Mouse (Mus musculus) stomach, postnatal 0 days (tissue): ENCODE measurements around the gene Gm17606. TPM values are rescaled to one million over a fixed set of nuclear protein-coding genes. Genes with fewer than 3 reads are reported as not detected.
A peak's percentile ranks its signal among the peaks of the same experiment; 100 is the strongest.

ENCODE experiments used
- ATAC-seq: fragments of 200-750 bp; cut with Nextera tagmentation; 2 replicates; pipeline ENCODE4 v1.8.0; 2017; ENCODE audit not compliant: low FRiP score, low TSS enrichment
- DNase-seq: peaks from one replicate; pipeline ENCODE4 v3.0.0-alpha.2; 2016; ENCODE audit warnings: low spot score
- H3K27ac ChIP-seq: fragments of 300-500 bp; sonication (generic); replicated peaks from 2 replicates; pipeline ENCODE4 v1.5.1; 2014; ENCODE audit warnings: mild to moderate bottlenecking, control low read depth
- H3K27me3 ChIP-seq: fragments of 300-500 bp; sonication (generic); 2 replicates; pipeline ENCODE4 v1.6.1; 2014; ENCODE audit warnings: low read length; ENCODE audit not compliant: control insufficient read depth, insufficient read depth
- H3K36me3 ChIP-seq: fragments of 300-500 bp; sonication (generic); 2 replicates; pipeline ENCODE4 v1.6.1; 2014; ENCODE audit warnings: low read length, mixed read lengths; ENCODE audit not compliant: control insufficient read depth, insufficient read depth
- H3K4me1 ChIP-seq: fragments of 300-500 bp; sonication (generic); replicated peaks from 2 replicates; pipeline ENCODE4 v1.6.1; 2014; ENCODE audit warnings: antibody characterized with exemption; ENCODE audit not compliant: control insufficient read depth, insufficient read depth
- H3K4me2 ChIP-seq: fragments of 300-500 bp; sonication (generic); replicated peaks from 2 replicates; pipeline ENCODE4 v1.6.1; 2014; ENCODE audit warnings: low read depth, mild to moderate bottlenecking, control low read depth, moderate library complexity
- H3K4me3 ChIP-seq: fragments of 300-500 bp; sonication (generic); 2 replicates; pipeline ENCODE4 v1.5.1; 2014; ENCODE audit warnings: low read depth, low read length, control low read depth
- H3K9ac ChIP-seq: fragments of 300-500 bp; sonication (generic); 2 replicates; pipeline ENCODE4 v1.6.1; 2014; ENCODE audit warnings: mild to moderate bottlenecking, low read length, control low read depth, mixed read lengths
- H3K9me3 ChIP-seq: fragments of 300-500 bp; sonication (generic); 2 replicates; pipeline ENCODE4 v1.6.1; 2016; ENCODE audit warnings: low read length; ENCODE audit not compliant: control insufficient read depth
- CTCF ChIP-seq: IDR thresholded peaks from 2 replicates; pipeline ENCODE4 v1.5.1; 2016; ENCODE audit warnings: antibody characterized with exemption, low read depth, mild to moderate bottlenecking, moderate library complexity
- EP300 ChIP-seq: optimal IDR thresholded peaks from 2 replicates; pipeline ENCODE3; 2016; ENCODE audit warnings: antibody characterized with exemption
- WGBS: fragments of 180-500 bp; shearing (Covaris S2); extraction: QIAGEN DNeasy Blood & Tissue Kit; methylation state at CpG from one replicate; pipeline ENCODE4 v1.1.7; 2014; 5-methylcytosine and 5-hydroxymethylcytosine counted together
- polyA plus RNA-seq: library from polyadenylated mRNA; unstranded; fragments of >200 nt; fragmentation: Nextera tagmentation; extraction: Ambion mirVana; gene quantifications from 2 replicates; pipeline ENCODE4 v1.2.1, GENCODE M21; 2015

Gm17606 gene
- polyA plus RNA-seq, 1 experiment from 2014 or later = not detected

DNA sequence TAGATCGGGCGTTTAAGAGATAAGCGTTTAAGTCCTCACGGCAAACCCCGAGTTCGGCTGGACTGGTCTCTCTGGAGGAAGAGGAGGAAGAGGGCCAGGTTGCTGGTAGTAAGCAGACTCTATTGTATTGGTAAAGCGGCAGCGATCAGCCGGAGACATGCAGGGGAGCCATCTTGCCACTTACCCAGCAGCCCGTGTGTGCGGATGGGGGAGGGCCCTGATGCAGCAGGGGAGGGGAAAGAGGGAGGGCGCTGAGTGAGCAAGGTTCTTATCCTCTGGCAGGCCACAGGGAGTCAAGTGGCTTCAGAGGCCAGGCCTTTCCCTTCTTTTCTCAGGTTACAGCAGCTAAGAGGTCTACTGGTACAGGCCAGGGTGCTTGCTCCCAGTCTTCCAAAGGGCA is 12.7 kb downstream of the Gm17606 start:
- Histone ChIP-seq H3K4me3 (peak overlapping the region; percentile 48), H3K27me3 (no peaks in the 10 kb centered on the region), H3K27ac (peak overlapping the region; percentile 53), H3K4me1 (0 out of 2 replicates have a peak, but pooled peaks cover 4% of the 10 kb centered on the region), H3K36me3 (peaks cover 34% of the 10 kb centered on the region), H3K4me2 (peak overlapping the region; percentile 72), H3K9ac (peak overlapping the region; percentile 69), H3K9me3 (no peaks in the 10 kb centered on the region)
- ATAC-seq (peak; percentile 88), DNase-seq (peak; percentile 91)
- TF ChIP-seq CTCF (peak; percentile 33), EP300 (no peak)
- WGBS = 2% methylated on average over 12 of the region's 12 CpGs

DNA sequence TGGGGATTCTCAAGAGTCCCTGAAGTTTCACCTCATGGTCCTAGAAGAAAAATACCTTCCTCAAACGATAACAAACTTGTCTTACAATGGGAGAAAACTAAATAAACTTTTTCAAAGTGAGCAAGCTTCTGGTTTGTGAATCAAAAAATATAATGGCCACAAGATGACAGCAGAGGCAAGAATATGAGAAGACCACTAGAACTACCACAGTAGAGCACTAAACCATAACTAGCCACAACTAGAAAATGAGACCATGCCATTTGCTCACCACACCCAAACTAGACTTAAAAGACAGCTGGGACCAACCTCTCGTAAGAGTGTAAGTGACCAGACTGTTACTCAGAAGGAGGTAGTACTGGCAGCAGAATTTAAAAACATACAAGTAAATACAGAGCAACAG is 19.3 kb downstream of the Gm17606 start:
- H3K4me2 ChIP-seq = no peak overlapping the region
- no peak overlapping the region for H3K27ac ChIP-seq
- peaks cover 49% of the 10 kb centered on the region for H3K36me3 ChIP-seq
- H3K9ac ChIP-seq = no peak overlapping the region
- no peak for ATAC-seq
- no peaks in the 10 kb centered on the region for H3K9me3 ChIP-seq
- no peaks in the 10 kb centered on the region for H3K4me1 ChIP-seq
- no peak for DNase-seq
- no peak for TF ChIP-seq CTCF
- H3K4me3 ChIP-seq = no peak overlapping the region
- 81% methylated on average over 2 of the region's 2 CpGs for WGBS
- H3K27me3 ChIP-seq = no peaks in the 10 kb centered on the region

DNA sequence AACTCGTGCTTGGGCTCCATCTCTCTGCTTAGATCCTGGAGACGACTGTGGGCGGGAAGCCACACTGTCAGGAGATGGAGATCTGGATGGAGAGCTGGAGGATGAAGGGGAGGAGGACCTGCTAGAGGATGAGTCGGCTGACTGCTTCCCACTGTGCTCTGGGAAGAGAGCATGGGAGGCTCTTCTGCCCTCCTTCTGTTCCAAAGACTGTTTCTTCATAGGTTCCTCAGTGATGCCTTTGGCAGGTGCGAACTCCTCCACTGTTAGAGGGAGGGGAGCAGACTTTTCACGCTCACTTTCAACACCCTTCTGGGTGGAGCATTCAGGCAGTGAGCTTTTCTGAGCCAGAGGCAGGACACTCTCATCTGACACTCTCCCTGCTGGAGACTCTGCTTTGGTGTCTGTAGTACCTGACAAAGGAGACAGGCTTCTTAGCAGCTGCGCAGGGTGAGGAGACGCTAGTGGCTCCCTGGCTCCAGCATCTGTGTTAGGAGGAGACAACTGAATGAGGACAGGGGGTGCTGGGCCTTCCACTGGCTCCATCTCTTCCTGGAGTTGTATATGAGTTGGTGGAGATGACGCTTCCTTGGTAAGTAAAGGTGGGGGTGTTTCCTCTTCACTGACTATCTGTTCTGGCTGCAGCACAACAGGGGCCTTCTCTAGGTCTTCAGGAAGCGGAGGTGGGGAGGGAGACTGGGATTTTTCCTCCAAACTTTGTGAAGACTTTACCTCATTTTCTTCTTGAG is 23.9 kb downstream of the Gm17606 start:
- Histone ChIP-seq H3K9ac (no peak overlapping the region), H3K4me2 (no peak overlapping the region), H3K27me3 (no peaks in the 10 kb centered on the region), H3K27ac (no peak overlapping the region), H3K9me3 (no peaks in the 10 kb centered on the region), H3K4me3 (no peak overlapping the region), H3K4me1 (no peaks in the 10 kb centered on the region), H3K36me3 (peaks cover 40% of the 10 kb centered on the region)
- ATAC-seq = no peak
- DNase-seq = no peak
- no peak for TF ChIP-seq EP300
- no peak for TF ChIP-seq CTCF
- 92% methylated on average over 10 of the region's 10 CpGs for WGBS

DNA sequence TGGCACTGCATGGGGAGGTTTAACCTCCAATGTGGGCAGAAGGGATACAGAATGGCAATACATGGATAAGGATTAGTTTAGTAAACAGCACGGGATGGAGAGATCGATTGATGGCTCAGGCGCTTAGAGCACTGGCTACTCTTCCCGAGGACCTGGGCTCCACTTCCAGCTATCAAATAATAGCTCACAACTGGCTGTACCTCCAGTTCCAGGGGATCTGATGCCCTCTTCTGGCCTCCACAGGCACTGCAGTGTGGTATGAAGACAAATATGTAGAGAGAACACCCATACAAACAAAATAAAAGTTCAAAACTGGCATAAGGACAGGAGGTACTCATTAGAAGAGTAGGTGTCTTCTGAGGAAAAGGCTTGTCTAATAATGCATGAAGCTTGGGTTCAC is 28.6 kb downstream of the Gm17606 start:
- DNase-seq (peak; percentile 63), ATAC-seq (no peak)
- Histone ChIP-seq H3K9ac (no peak overlapping the region), H3K4me3 (no peak overlapping the region), H3K27ac (no peak overlapping the region), H3K27me3 (no peaks in the 10 kb centered on the region), H3K36me3 (peaks cover 20% of the 10 kb centered on the region), H3K4me1 (no peaks in the 10 kb centered on the region), H3K4me2 (no peak overlapping the region), H3K9me3 (no peaks in the 10 kb centered on the region)
- TF ChIP-seq CTCF (peak; percentile 76), EP300 (no peak)
- WGBS = 73% methylated on average over 4 of the region's 4 CpGs

DNA sequence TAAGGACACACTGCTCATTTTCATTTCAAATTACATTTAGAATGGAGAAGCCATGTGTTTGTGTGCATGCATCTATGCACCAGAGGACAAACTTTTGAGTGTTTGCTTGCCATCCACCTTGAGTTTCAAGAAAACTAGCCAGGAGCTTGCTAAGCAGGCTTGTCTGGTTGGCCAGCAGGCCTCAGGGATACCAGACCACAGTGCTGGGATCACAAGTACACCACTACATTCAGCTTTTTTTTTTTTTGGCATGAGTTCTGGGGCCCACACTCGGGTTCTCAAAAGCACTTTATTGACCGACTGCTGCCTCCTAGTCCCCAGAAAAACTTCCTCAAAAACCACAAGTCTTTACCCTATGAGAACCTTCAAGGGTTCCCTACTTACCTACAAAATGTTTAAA is 33.6 kb downstream of the Gm17606 start:
- H3K4me1 ChIP-seq = no peaks in the 10 kb centered on the region
- H3K9ac ChIP-seq = no peak overlapping the region
- no peak overlapping the region for H3K4me2 ChIP-seq
- ATAC-seq (no peak), DNase-seq (no peak)
- H3K9me3 ChIP-seq = no peaks in the 10 kb centered on the region
- H3K4me3 ChIP-seq = no peak overlapping the region
- 57% methylated on average over 2 of the region's 2 CpGs for WGBS
- TF ChIP-seq CTCF (no peak), EP300 (no peak)
- H3K36me3 ChIP-seq = peaks cover 17% of the 10 kb centered on the region
- H3K27ac ChIP-seq = no peak overlapping the region
- no peaks in the 10 kb centered on the region for H3K27me3 ChIP-seq

GRCm38 (mm10) chr14:54676290-54676689 is 35.5 kb downstream of the Gm17606 start:
- no peak for DNase-seq
- no peaks in the 10 kb centered on the region for H3K27me3 ChIP-seq
- peaks cover 17% of the 10 kb centered on the region for H3K36me3 ChIP-seq
- no peak for ATAC-seq
- H3K9ac ChIP-seq = no peak overlapping the region
- H3K27ac ChIP-seq = no peak overlapping the region
- TF ChIP-seq EP300 = no peak
- no peaks in the 10 kb centered on the region for H3K9me3 ChIP-seq
- H3K4me1 ChIP-seq = no peaks in the 10 kb centered on the region
- 80% methylated on average over 5 of the region's 5 CpGs for WGBS
- no peak overlapping the region for H3K4me2 ChIP-seq
- no peak overlapping the region for H3K4me3 ChIP-seq
